Mouse (Mus musculus) small intestine, adult 2 months (tissue): ENCODE results near the gene Pard3b. TPM values are rescaled to one million over a fixed set of nuclear protein-coding genes. Genes with fewer than 3 reads are reported as not detected.

Experiments
- H3K27ac ChIP-seq: fragments of 200-500 bp; 2 replicates; pipeline ENCODE4 v1.5.1; 2012; ENCODE audit warnings: low read depth, low read length, control low read depth, inconsistent platforms; ENCODE audit not compliant: insufficient read depth
- H3K27me3 ChIP-seq: fragments of 200-500 bp; 2 replicates; pipeline ENCODE4 v1.6.1; 2012; ENCODE audit warnings: mild to moderate bottlenecking, moderate library complexity, low read length, inconsistent platforms; ENCODE audit not compliant: control insufficient read depth, insufficient read depth
- H3K36me3 ChIP-seq: fragments of 200-500 bp; 2 replicates; pipeline ENCODE4 v1.6.1; 2012; ENCODE audit warnings: mild to moderate bottlenecking, low read length, control low read depth, inconsistent platforms; ENCODE audit not compliant: control insufficient read depth, insufficient read depth
- H3K4me1 ChIP-seq: fragments of 200-500 bp; 2 replicates; pipeline ENCODE4 v1.6.1; 2012; ENCODE audit warnings: low read length, inconsistent platforms, mixed read lengths; ENCODE audit not compliant: control insufficient read depth, insufficient read depth, insufficient read length
- H3K4me3 ChIP-seq: fragments of 200-500 bp; 2 replicates; pipeline ENCODE4 v1.5.1; 2012; ENCODE audit warnings: low read depth, mild to moderate bottlenecking, control low read depth, inconsistent platforms, low read length, moderate library complexity
- CTCF ChIP-seq: fragments of 200-500 bp; IDR thresholded peaks from 2 replicates; pipeline ENCODE4 v1.5.1; 2012; ENCODE audit warnings: low read depth, mild to moderate bottlenecking, control low read depth, inconsistent platforms, low read length, moderate library complexity, mixed read lengths; ENCODE audit not compliant: insufficient replicate concordance, insufficient read length; ENCODE audit errors: extremely low read depth
- POLR2A ChIP-seq: fragments of 200-500 bp; IDR thresholded peaks from 2 replicates; pipeline ENCODE4 v1.6.1; 2012; ENCODE audit warnings: low read depth, mild to moderate bottlenecking, control low read depth, inconsistent platforms, low read length, moderate library complexity
- WGBS: fragments of 180-500 bp; shearing (Covaris S2); methylation state at CpG from one replicate; pipeline ENCODE4 v1.1.7; 2018; 5-methylcytosine and 5-hydroxymethylcytosine counted together
- polyA plus RNA-seq: library from polyadenylated mRNA; depleted of rRNA; stranded (reverse); fragments of >200 nt; gene quantifications from 2 replicates; pipeline ENCODE4 v1.2.3, GENCODE M21; 2012

The Pard3b gene
- polyA plus RNA-seq, 1 experiment = 7.2 TPM

GRCm38 (mm10) chr1:61879706-61880470 lies 241.3 kb downstream of the Pard3b start:
- Histone ChIP-seq H3K4me1 (no peaks in the 10 kb centered on the region), H3K36me3 (no peaks in the 10 kb centered on the region), H3K27me3 (no peaks in the 10 kb centered on the region), H3K27ac (no peak overlapping the region), H3K4me3 (no peak overlapping the region)
- 93% methylated on average over 6 of the region's 6 CpGs for WGBS
- no peak for TF ChIP-seq CTCF
- TF ChIP-seq POLR2A = no peak

- Histone ChIP-seq H3K36me3 (no peaks in the 10 kb centered on the region), H3K27ac (no peak overlapping the region)
- WGBS = 76% methylated on average over 4 of the region's 4 CpGs
Measured at GRCm38 (mm10) chr1:61896048-61896447, 257.4 kb downstream of the Pard3b start.

DNA sequence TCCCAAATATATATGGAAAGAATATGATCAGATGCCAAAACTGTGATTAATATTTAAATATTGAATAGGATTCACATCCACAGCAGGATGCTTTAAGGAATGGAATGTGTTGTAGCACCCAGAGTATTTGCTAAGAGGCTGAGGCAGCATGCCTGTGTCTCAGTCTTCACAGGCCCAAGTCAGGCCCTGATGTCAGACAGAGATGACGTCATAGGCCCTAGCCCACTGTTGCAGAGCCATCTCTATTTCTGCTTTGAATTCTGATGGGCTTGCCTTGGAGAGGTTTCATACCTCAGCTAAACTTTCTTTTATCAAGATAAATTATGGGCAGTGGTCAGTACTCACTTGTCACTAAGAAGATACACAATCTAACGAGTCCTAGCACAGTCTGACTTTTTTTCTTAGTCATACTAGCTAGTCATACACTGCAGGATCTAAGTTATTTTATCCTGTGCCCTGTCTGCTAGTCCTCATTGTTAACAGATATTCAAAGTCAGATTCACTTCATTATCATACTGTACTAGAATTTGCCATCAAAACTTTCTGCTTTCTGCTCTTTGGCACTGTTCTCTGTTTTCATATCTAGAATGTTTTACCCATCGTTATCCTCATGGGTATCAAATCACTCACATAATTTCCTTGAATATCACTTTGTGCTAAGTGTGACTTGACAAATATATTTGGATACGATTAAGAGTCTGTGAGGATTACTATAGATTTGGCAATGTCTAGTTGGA lies 264.8 kb downstream of the Pard3b start:
- Histone ChIP-seq H3K27ac (no peak overlapping the region), H3K27me3 (no peaks in the 10 kb centered on the region), H3K4me3 (no peak overlapping the region), H3K36me3 (no peaks in the 10 kb centered on the region), H3K4me1 (no peaks in the 10 kb centered on the region)
- whole genome bisulfite sequencing = 78% methylated on average over 4 of the region's 4 CpGs
- TF ChIP-seq POLR2A = no peak
- no peak for TF ChIP-seq CTCF

More at GRCm38 (mm10) chr1:61896048-61896447, 257.4 kb downstream of the Pard3b start:
- Histone ChIP-seq H3K4me1 (no peaks in the 10 kb centered on the region), H3K4me3 (no peak overlapping the region), H3K27me3 (no peaks in the 10 kb centered on the region)
- TF ChIP-seq POLR2A (no peak), CTCF (no peak)

GRCm38 (mm10) chr1:61904036-61904435 lies 265.4 kb downstream of the Pard3b start:
- no peak overlapping the region for H3K27ac ChIP-seq
- no peaks in the 10 kb centered on the region for H3K27me3 ChIP-seq
- H3K4me1 ChIP-seq = no peaks in the 10 kb centered on the region
- no peak overlapping the region for H3K4me3 ChIP-seq
- H3K36me3 ChIP-seq = no peaks in the 10 kb centered on the region
- 73% methylated on average over 4 of the region's 4 CpGs for WGBS
- TF ChIP-seq CTCF (no peak), POLR2A (no peak)

GRCm38 (mm10) chr1:61912931-61913330 lies 274.3 kb downstream of the Pard3b start:
- no peak for TF ChIP-seq POLR2A
- TF ChIP-seq CTCF = no peak
- Histone ChIP-seq H3K27me3 (no peaks in the 10 kb centered on the region), H3K4me3 (no peak overlapping the region), H3K36me3 (no peaks in the 10 kb centered on the region), H3K27ac (no peak overlapping the region), H3K4me1 (no peaks in the 10 kb centered on the region)
- WGBS = 88% methylated on average over 2 of the region's 2 CpGs

DNA sequence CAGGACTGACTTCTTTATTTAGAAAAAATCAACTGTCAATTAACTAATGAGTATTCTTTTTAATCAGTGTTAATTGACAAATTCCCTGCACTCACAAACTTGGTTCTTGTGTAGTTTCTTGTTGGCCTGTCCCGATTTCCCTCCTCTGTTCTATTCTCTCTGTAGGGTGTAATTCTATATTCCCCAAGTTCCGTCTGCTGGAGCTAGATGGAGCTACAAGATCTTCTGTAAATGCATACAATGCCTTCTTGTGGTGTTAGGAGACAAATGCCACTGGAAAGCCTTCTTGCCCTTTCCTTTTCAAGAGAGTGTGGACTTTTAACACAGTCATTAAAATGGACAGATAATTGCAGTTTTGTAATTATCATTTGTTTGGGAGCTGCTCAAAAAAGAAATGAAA lies 286.3 kb downstream of the Pard3b start:
- WGBS = 69% methylated on average over 2 of the region's 2 CpGs
- Histone ChIP-seq H3K36me3 (no peaks in the 10 kb centered on the region), H3K27ac (no peak overlapping the region), H3K4me1 (no peaks in the 10 kb centered on the region), H3K4me3 (no peak overlapping the region), H3K27me3 (no peaks in the 10 kb centered on the region)
- no peak for TF ChIP-seq CTCF
- TF ChIP-seq POLR2A = no peak

DNA sequence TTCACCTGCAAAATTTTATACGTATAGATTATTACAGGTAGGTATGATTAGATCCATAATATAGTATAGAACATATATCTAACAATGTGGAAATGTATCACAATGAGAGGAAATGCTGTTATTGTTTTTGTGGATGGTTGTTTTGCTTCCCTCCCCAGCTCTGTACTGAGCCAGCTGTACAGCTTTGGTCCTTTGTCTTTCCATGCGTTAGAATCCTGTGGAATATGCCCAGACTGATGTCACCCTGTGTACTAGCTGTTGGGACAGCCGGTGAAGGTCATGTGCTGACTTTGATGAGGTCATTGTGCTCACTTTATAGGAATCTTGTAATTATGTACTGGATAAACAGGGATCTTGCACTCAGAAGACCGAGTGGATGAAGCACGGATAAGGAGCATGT lies 286.9 kb downstream of the Pard3b start:
- no peaks in the 10 kb centered on the region for H3K4me1 ChIP-seq
- no peaks in the 10 kb centered on the region for H3K36me3 ChIP-seq
- H3K27ac ChIP-seq = no peak overlapping the region
- H3K27me3 ChIP-seq = no peaks in the 10 kb centered on the region
- H3K4me3 ChIP-seq = no peak overlapping the region
- WGBS = 84% methylated on average over 5 of the region's 5 CpGs
- TF ChIP-seq POLR2A = no peak
- TF ChIP-seq CTCF = no peak
